Mouse (Mus musculus) lung, embryonic 16.5 days (tissue): ENCODE measurements around the gene Gpatch8. TPM values are rescaled to one million over a fixed set of nuclear protein-coding genes. Genes with fewer than 3 reads are reported as not detected.

Experiments used
- ATAC-seq: fragments of 200-750 bp; cut with Nextera tagmentation; 2 replicates; pipeline ENCODE4 v1.8.0; 2017; ENCODE audit warnings: low read depth, mild to moderate bottlenecking, moderate library complexity
- H3K27ac ChIP-seq: fragments of 300-500 bp; sonication (generic); 2 replicates; pipeline ENCODE4 v1.5.1; 2014; ENCODE audit warnings: mild to moderate bottlenecking, control low read depth, low read length
- H3K27me3 ChIP-seq: fragments of 300-500 bp; sonication (generic); 2 replicates; pipeline ENCODE4 v1.6.1; 2014; ENCODE audit warnings: low read depth, low read length, mixed read lengths; ENCODE audit not compliant: control insufficient read depth, insufficient read depth
- H3K36me3 ChIP-seq: fragments of 300-500 bp; sonication (generic); 2 replicates; pipeline ENCODE4 v1.6.1; 2014; ENCODE audit warnings: low read length; ENCODE audit not compliant: control insufficient read depth, insufficient read depth
- H3K4me1 ChIP-seq: fragments of 300-500 bp; sonication (generic); replicated peaks from 2 replicates; pipeline ENCODE4 v1.6.1; 2014; ENCODE audit warnings: low read length, mixed read lengths; ENCODE audit not compliant: control insufficient read depth, insufficient read depth
- H3K4me2 ChIP-seq: fragments of 300-500 bp; sonication (generic); 2 replicates; pipeline ENCODE4 v1.6.1; 2014; ENCODE audit warnings: low read depth, low read length, control low read depth
- H3K4me3 ChIP-seq: fragments of 300-500 bp; sonication (generic); 2 replicates; pipeline ENCODE4 v1.5.1; 2014; ENCODE audit warnings: mild to moderate bottlenecking, low read length, control low read depth
- H3K9ac ChIP-seq: fragments of 300-500 bp; sonication (generic); 2 replicates; pipeline ENCODE4 v1.6.1; 2014; ENCODE audit warnings: low read length, control low read depth
- H3K9me3 ChIP-seq: fragments of 300-500 bp; sonication (generic); 2 replicates; pipeline ENCODE4 v1.6.1; 2016; ENCODE audit warnings: low read length; ENCODE audit not compliant: control insufficient read depth
- WGBS: fragments of 180-500 bp; shearing (Covaris S2); extraction: QIAGEN DNeasy Blood & Tissue Kit; methylation state at CpG from one replicate; pipeline ENCODE4 v1.1.7; 2014; 5-methylcytosine and 5-hydroxymethylcytosine counted together
- polyA plus RNA-seq: library from polyadenylated mRNA; unstranded; fragments of >200 nt; fragmentation: Nextera tagmentation; extraction: Ambion mirVana; gene quantifications from 2 replicates; pipeline ENCODE4 v1.2.1, GENCODE M21; 2015

Gene Gpatch8
- polyA plus RNA-seq, 1 experiment from 2014 or later = 47.1 TPM

GRCm38 (mm10) chr11:102469648-102470357 lies 86.4 kb downstream of the Gpatch8 start, which contains the start of gene Itga2b:
Gene Itga2b, minus strand, starts transcription at chr11:102470122.
- H3K4me1 ChIP-seq = peaks cover 15% of the 10 kb centered on the region
- H3K9ac ChIP-seq = no peak within 1 kb of the TSS
- ATAC-seq = no peak
- H3K27ac ChIP-seq = no peak within 1 kb of the TSS
- no peaks in the 10 kb centered on the region for H3K36me3 ChIP-seq
- H3K9me3 ChIP-seq = no peaks in the 10 kb centered on the region
- 57% methylated on average over 11 of the region's 11 CpGs for WGBS
- no peak within 1 kb of the TSS for H3K4me3 ChIP-seq
- H3K4me2 ChIP-seq = no peak within 1 kb of the TSS
- no peaks in the 10 kb centered on the region for H3K27me3 ChIP-seq

GRCm38 (mm10) chr11:102467041-102467631 lies 89.1 kb downstream of the Gpatch8 start:
- Histone ChIP-seq H3K27ac (peak overlapping the region; percentile 71), H3K27me3 (no peaks in the 10 kb centered on the region), H3K9me3 (no peaks in the 10 kb centered on the region), H3K4me1 (peaks cover 15% of the 10 kb centered on the region), H3K36me3 (no peaks in the 10 kb centered on the region), H3K4me3 (peak overlapping the region; percentile 54), H3K4me2 (peak overlapping the region; percentile 95), H3K9ac (peak overlapping the region; percentile 67)
- ATAC-seq = peak; percentile 98
- WGBS = 0% methylated on average over 37 of the region's 37 CpGs

DNA sequence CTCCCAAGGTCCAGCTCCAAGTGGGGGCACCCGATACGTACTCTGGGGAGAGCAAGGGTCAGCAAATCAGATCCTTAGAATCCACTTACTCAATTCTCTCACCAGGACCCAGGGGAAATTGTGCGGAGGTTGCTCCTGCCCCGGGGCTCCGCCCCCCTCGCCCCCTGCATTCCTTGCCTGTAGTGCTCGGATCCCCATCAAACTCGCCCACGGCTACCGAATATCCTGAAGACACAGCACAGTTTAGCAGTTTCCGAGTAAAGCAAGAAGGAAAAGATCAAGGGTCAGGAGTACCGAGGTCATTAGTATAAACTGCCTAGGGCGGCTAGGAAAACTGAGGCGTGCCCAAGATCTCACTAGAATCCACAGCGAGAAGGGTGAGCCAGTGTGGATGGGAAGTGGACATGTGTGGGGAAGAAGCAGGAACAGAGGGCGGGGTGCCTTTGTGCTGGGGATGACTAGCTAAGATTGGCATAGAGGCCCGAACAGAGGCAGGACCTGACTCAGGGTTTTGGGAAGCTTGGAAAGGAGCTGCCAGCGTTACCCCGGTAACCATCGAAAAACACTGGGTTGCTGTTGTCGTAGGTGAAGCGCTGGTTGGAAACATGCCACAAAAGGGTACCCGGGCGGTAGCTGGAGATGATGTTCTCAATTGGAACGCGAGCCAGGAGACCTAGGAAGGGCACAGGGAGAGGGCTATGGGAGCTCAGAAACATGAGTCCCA lies 90.3 kb downstream of the Gpatch8 start:
- WGBS = 16% methylated on average over 26 of the region's 26 CpGs
- Histone ChIP-seq H3K9me3 (no peaks in the 10 kb centered on the region), H3K4me3 (no peak overlapping the region), H3K27me3 (no peaks in the 10 kb centered on the region), H3K4me2 (0 out of 2 replicates have a peak overlapping the region, but pooled peaks have one; percentile 13), H3K4me1 (peaks cover 15% of the 10 kb centered on the region), H3K9ac (peak overlapping the region; percentile 13; the same call in 1 of the 2 replicates), H3K36me3 (no peaks in the 10 kb centered on the region), H3K27ac (no peak overlapping the region)
- no peak for ATAC-seq

- H3K4me3 ChIP-seq = no peak overlapping the region
- no peaks in the 10 kb centered on the region for H3K9me3 ChIP-seq
- H3K27me3 ChIP-seq = no peaks in the 10 kb centered on the region
- no peak overlapping the region for H3K4me2 ChIP-seq
- H3K36me3 ChIP-seq = no peaks in the 10 kb centered on the region
- H3K9ac ChIP-seq = no peak overlapping the region
- 93% methylated on average over 6 of the region's 6 CpGs for WGBS
- H3K27ac ChIP-seq = no peak overlapping the region
- peaks cover 15% of the 10 kb centered on the region for H3K4me1 ChIP-seq
- ATAC-seq = no peak
Measured at GRCm38 (mm10) chr11:102464901-102465300, 91.3 kb downstream of the Gpatch8 start.

GRCm38 (mm10) chr11:102461764-102462163 lies 94.4 kb downstream of the Gpatch8 start:
- Histone ChIP-seq H3K27me3 (no peaks in the 10 kb centered on the region; the same call in 1 of the 2 replicates), H3K9ac (no peak overlapping the region), H3K36me3 (no peaks in the 10 kb centered on the region), H3K27ac (no peak overlapping the region), H3K4me1 (peaks cover 9% of the 10 kb centered on the region), H3K9me3 (no peaks in the 10 kb centered on the region), H3K4me2 (no peak overlapping the region), H3K4me3 (no peak overlapping the region)
- 72% methylated on average over 3 of the region's 3 CpGs for WGBS
- ATAC-seq = no peak

DNA sequence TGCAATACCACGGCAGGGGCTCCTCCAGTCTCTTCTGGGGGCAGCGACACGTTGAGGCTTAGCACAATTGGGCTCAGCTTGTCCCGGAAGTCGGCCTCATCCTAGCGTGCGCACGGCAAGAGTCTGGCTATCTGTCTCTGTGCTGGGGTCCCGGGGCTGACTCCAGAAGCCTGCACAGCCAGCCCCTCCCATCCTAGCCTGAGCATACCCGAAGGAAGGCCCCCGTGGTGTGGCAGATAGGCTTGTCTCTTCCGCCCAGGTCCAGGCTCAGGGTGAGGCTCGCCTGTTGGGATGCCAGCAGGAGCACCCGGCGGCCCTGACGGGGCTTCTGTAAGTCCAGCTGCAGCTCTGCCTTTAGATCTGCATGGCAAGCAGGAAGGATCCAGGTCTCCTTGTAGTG lies 95.7 kb downstream of the Gpatch8 start:
- Histone ChIP-seq H3K4me3 (no peak overlapping the region), H3K9me3 (no peaks in the 10 kb centered on the region), H3K27ac (no peak overlapping the region), H3K9ac (no peak overlapping the region), H3K27me3 (no peaks in the 10 kb centered on the region; the same call in 1 of the 2 replicates), H3K36me3 (no peaks in the 10 kb centered on the region), H3K4me1 (peaks cover 6% of the 10 kb centered on the region; the same call in 1 of the 2 replicates), H3K4me2 (no peak overlapping the region)
- ATAC-seq = no peak
- 49% methylated on average over 16 of the region's 16 CpGs for WGBS

DNA sequence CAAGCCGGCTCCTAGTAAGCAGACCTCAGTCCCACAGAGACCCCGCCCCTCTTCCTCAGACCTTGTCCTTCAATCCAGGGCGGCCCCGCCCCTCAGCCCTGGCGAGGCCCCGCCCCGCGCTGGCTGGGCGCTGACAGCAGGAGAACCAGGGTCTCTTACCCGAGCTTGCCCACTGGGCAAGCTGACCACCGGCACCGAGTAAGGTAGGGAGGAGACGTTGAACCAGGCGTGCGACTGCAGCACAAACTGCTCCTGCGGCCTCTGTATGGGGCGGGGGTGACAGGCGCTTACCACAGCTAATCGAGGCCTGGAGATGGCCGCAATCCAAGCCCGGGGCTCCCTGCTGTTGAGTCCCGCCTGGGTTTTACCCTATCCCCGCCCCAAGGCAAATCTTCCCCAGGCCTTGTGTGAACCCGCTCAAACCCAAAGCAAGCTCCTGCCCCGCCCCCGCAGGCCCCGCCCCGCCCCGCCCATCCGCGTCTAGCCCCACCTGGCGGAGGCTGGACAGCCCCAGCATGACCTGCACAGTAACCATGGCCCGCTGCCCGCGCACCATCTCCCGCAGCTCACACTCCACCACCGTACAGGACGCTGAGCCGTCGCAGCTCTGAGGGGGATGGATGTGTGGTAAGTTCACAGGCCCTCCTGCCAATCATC lies 100.3 kb downstream of the Gpatch8 start:
- H3K4me3 ChIP-seq = peak overlapping the region; percentile 58
- H3K27ac ChIP-seq = peak overlapping the region; percentile 65
- no peaks in the 10 kb centered on the region for H3K36me3 ChIP-seq
- H3K9ac ChIP-seq = peak overlapping the region; percentile 68
- ATAC-seq = peak; percentile 94
- WGBS = under 1% methylated on average over 40 of the region's 40 CpGs
- H3K27me3 ChIP-seq = no peaks in the 10 kb centered on the region; the same call in 1 of the 2 replicates
- peak overlapping the region; percentile 96 for H3K4me2 ChIP-seq
- H3K4me1 ChIP-seq = peaks cover 22% of the 10 kb centered on the region
- no peaks in the 10 kb centered on the region for H3K9me3 ChIP-seq

DNA sequence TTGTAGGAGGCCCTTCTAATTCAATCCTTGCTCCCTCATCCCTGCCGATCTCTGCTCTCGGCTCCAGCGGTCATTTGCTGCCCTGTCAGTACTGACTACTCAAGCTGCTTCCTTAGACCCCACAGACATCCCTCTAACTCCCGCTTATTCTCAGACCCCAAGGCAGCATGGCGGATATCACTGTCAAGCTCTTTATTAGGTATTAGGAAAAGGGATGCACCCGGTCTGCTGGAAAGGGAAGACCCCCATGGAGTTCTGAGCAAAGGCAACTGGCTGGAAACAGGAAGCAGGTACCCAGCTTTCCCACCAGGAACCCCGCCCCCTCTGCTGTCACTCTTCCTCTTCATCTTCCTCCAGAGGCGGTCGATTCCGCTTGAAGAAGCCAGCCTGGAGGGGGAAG lies 103.1 kb downstream of the Gpatch8 start:
- Histone ChIP-seq H3K4me3 (no peak overlapping the region), H3K9ac (no peak overlapping the region), H3K9me3 (no peaks in the 10 kb centered on the region), H3K27me3 (no peaks in the 10 kb centered on the region; the same call in 1 of the 2 replicates), H3K27ac (no peak overlapping the region), H3K4me2 (no peak overlapping the region), H3K4me1 (peaks cover 31% of the 10 kb centered on the region), H3K36me3 (no peaks in the 10 kb centered on the region)
- no peak for ATAC-seq
- WGBS = 12% methylated on average over 10 of the region's 10 CpGs
